Mouse (Mus musculus): ENCODE measurements around the gene Tal1. TPM values are rescaled to one million over a fixed set of nuclear protein-coding genes. Genes with fewer than 3 reads are reported as not detected.

Gene Tal1
- polyA plus RNA-seq, 1 experiment from 2014 or later = 2.9 TPM

Other genes starting within 250 kb of the Tal1 start
- not detected in 2 replicates for gene Gm12830, start 234.7 kb upstream of the Tal1 start, polyA plus RNA-seq (2015; fragmentation: Nextera tagmentation; extraction: Ambion mirVana)
- gene Foxd2, start 147.6 kb upstream of the Tal1 start, polyA plus RNA-seq (2015; fragmentation: Nextera tagmentation; extraction: Ambion mirVana) = 0.19 and 0.32 TPM in 2 replicates
- gene Foxe3, start 130.4 kb upstream of the Tal1 start, polyA plus RNA-seq (2015; fragmentation: Nextera tagmentation; extraction: Ambion mirVana) = not detected in 2 replicates
- 117 and 122 TPM in 2 replicates for gene Cmpk1, start 69.2 kb upstream of the Tal1 start, polyA plus RNA-seq (2015; fragmentation: Nextera tagmentation; extraction: Ambion mirVana)
- 9.9 and 10.9 TPM in 2 replicates for gene Stil, start 56.3 kb upstream of the Tal1 start, polyA plus RNA-seq (2015; fragmentation: Nextera tagmentation; extraction: Ambion mirVana)
- gene Pdzk1ip1, start 32.3 kb downstream of the Tal1 start, polyA plus RNA-seq (2015; fragmentation: Nextera tagmentation; extraction: Ambion mirVana) = 82.4 and 96.6 TPM in 2 replicates
- 0.41 and 0.45 TPM in 2 replicates for gene Cyp4x1, start 77.9 kb downstream of the Tal1 start, polyA plus RNA-seq (2015; fragmentation: Nextera tagmentation; extraction: Ambion mirVana)
- not detected in 2 replicates for gene Cyp4a29, start 185.7 kb downstream of the Tal1 start, polyA plus RNA-seq (2015; fragmentation: Nextera tagmentation; extraction: Ambion mirVana)
- gene Cyp4a12a, start 242.6 kb downstream of the Tal1 start, polyA plus RNA-seq (2015; fragmentation: Nextera tagmentation; extraction: Ambion mirVana) = not detected in 2 replicates

Measured in stomach, embryonic 15.5 days (tissue).